Mouse (Mus musculus) liver, adult 2 months (tissue): ENCODE measurements around the gene Gm20708. TPM values are rescaled to one million over a fixed set of nuclear protein-coding genes. Genes with fewer than 3 reads are reported as not detected.
"Not testable (repeated sequence)": the region's sequence is repeated elsewhere in the genome, so short reads cannot be mapped to it uniquely, and the experiment has no call there.

ENCODE experiments used
- DNase-seq: peaks from one replicate; pipeline ENCODE4 v3.0.0-alpha.2; 2011; ENCODE audit warnings: low read depth, low spot score; ENCODE audit errors: extremely low read depth
- H3K27ac ChIP-seq: fragments of 200-500 bp; replicated peaks from 2 replicates; pipeline ENCODE4 v1.5.1; 2012; ENCODE audit warnings: low read depth, mild to moderate bottlenecking, control low read depth, inconsistent platforms, low read length; ENCODE audit not compliant: insufficient read depth
- H3K27me3 ChIP-seq: fragments of 200-500 bp; 2 replicates; pipeline ENCODE4 v1.6.1; 2012; ENCODE audit warnings: mild to moderate bottlenecking, moderate library complexity, low read length, inconsistent platforms; ENCODE audit not compliant: control insufficient read depth, insufficient read depth
- H3K36me3 ChIP-seq: fragments of 200-500 bp; 2 replicates; pipeline ENCODE4 v1.6.1; 2012; ENCODE audit warnings: low read length, inconsistent platforms; ENCODE audit not compliant: control insufficient read depth, insufficient read depth
- H3K4me1 ChIP-seq: fragments of 200-500 bp; 2 replicates; pipeline ENCODE4 v1.6.1; 2011; ENCODE audit warnings: low read length; ENCODE audit not compliant: control insufficient read depth, insufficient read depth
- H3K4me3 ChIP-seq: fragments of 200-500 bp; 2 replicates; pipeline ENCODE4 v1.5.1; 2011; ENCODE audit warnings: low read depth, mild to moderate bottlenecking, control low read depth, low read length, moderate library complexity; ENCODE audit not compliant: insufficient read depth
- H3K79me2 ChIP-seq: fragments of 200-500 bp; 2 replicates; pipeline ENCODE4 v1.6.1; 2012; ENCODE audit warnings: inconsistent platforms, mild to moderate bottlenecking, low read length, moderate library complexity; ENCODE audit not compliant: control insufficient read depth, insufficient read depth
- H3K9ac ChIP-seq: fragments of 200-500 bp; 2 replicates; pipeline ENCODE4 v1.6.1; 2012; ENCODE audit warnings: low read depth, mild to moderate bottlenecking, control low read depth, inconsistent platforms, low read length
- CTCF ChIP-seq: fragments of 200-500 bp; IDR thresholded peaks from 2 replicates; pipeline ENCODE4 v1.5.1; 2011; ENCODE audit warnings: low read depth, low read length, control low read depth
- POLR2A ChIP-seq: fragments of 200-500 bp; IDR thresholded peaks from 2 replicates; pipeline ENCODE4 v1.6.1; 2011; ENCODE audit warnings: low read length, control low read depth; ENCODE audit not compliant: insufficient read depth; ENCODE audit errors: extremely low read depth
- WGBS: fragments of 180-500 bp; shearing (Covaris S2); methylation state at CpG from one replicate; pipeline ENCODE4 v1.1.7; 2018; 5-methylcytosine and 5-hydroxymethylcytosine counted together
- polyA plus RNA-seq: library from polyadenylated mRNA; depleted of rRNA; stranded (reverse); fragments of >200 nt; gene quantifications from 2 replicates; pipeline ENCODE4 v1.2.3, GENCODE M21; 2012
- total RNA-seq: library from RNA; depleted of rRNA; stranded (reverse); fragments of >200 nt; gene quantifications from 2 replicates; pipeline ENCODE4 v1.2.3, GENCODE M21; 2014

The Gm20708 gene
- total and polyA plus RNA-seq, 2 experiments: 0.21 to 0.37 TPM

DNA sequence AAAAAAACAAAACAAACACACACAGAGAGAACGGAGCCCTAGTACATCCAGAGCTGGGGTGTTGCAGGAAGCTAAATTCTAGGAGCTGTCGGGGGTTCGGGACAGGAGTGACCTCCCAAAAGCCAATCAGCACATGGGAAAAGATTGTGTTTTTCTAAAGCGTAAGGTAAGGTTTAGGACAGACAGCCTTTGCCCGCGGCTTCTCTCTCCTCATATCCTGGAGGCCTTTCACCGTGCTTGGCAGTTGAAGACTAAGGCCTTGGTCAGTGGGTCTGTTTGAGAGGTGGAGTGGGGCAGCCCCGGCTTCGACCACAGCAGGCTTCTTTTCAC is 26.8 kb upstream of the Gm20708 start:
- no peak for DNase-seq
- WGBS: 67% methylated on average over 9 of the region's 9 CpGs
- no peaks in the 10 kb centered on the region for H3K27me3 ChIP-seq
- peaks cover 4% of the 10 kb centered on the region; the same call in 1 of the 2 replicates for H3K4me1 ChIP-seq
- H3K36me3 ChIP-seq: no peaks in the 10 kb centered on the region
- peak overlapping the region; percentile 50 for H3K4me3 ChIP-seq
- H3K27ac ChIP-seq: peak overlapping the region; percentile 30
- TF ChIP-seq POLR2A: no peak
- no peak for TF ChIP-seq CTCF
- no peaks in the 10 kb centered on the region for H3K79me2 ChIP-seq
- peak overlapping the region; percentile 40 for H3K9ac ChIP-seq

DNA sequence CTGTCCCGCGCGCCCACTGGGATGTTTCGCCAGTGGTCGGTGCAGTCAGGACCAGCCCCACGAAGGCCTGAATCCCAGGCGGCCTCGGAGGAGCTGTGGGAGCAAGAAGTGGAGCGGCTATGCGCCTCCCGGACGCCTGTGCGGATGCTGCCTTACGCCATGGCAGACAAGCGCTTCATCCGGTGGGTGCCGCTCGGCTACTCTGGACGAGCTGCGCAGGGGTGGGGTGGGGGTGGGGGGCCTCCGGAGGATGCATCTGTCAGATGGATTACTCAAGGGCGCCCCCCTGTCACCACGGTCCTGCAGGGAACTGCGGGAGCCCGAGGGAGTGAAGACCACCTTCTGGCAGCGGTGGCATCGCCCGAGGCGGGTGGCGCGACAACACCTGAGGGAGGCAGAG is 26.4 kb upstream of the Gm20708 start:
- TF ChIP-seq POLR2A (0 out of 2 replicates have a peak, but pooled peaks have one; percentile 9), CTCF (peak; percentile 48)
- H3K9ac ChIP-seq: peak overlapping the region; percentile 40

DNA sequence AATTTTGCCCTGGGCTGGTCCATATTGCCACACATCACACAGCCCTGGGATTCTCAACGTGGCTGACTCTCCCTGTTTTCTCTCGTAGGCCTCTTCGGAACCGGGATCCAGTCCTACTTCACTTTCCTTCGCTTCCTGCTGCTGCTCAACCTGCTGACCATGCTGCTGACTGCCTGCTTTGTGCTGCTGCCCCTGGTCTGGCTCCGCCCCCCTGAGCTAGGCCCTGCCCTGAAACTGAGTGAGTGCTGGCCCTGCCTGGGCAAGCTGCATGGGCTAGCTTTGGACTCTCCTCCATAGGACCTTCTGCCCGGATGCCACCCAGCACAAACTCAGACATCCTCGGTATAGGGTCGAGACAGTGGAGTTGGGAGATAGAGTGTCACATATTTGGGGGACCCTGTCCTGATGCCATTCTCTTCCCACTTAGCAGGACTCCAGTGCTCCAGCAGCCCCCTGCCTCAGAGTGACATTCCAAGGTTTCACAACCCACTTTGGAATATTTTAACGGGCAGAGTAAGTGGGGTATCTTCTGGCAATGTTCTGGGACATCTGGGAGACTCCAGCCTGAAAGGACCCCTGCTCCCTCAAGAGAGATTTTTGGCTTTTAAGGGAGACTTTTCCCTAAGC is 25.7 kb upstream of the Gm20708 start:
- Histone ChIP-seq H3K9ac (peak overlapping the region; percentile 38; the same call in 1 of the 2 replicates), H3K27ac (no peak overlapping the region), H3K4me3 (peak overlapping the region; percentile 45; the same call in 1 of the 2 replicates), H3K4me1 (peaks cover 4% of the 10 kb centered on the region; the same call in 1 of the 2 replicates), H3K36me3 (no peaks in the 10 kb centered on the region), H3K79me2 (no peaks in the 10 kb centered on the region), H3K27me3 (no peaks in the 10 kb centered on the region)
- TF ChIP-seq POLR2A: no peak
- no peak for TF ChIP-seq CTCF
- DNase-seq: peak; percentile 12
- WGBS: 46% methylated on average over 10 of the region's 10 CpGs

More for the DNA sequence above, 26.4 kb upstream of the Gm20708 start:
- Histone ChIP-seq H3K79me2 (no peaks in the 10 kb centered on the region), H3K4me1 (peaks cover 4% of the 10 kb centered on the region; the same call in 1 of the 2 replicates), H3K4me3 (peak overlapping the region; percentile 50), H3K27ac (peak overlapping the region; percentile 30), H3K27me3 (no peaks in the 10 kb centered on the region), H3K36me3 (no peaks in the 10 kb centered on the region)
- 17% methylated on average over 31 of the region's 31 CpGs for WGBS
- no peak for DNase-seq

- no peaks in the 10 kb centered on the region for H3K27me3 ChIP-seq
- H3K4me3 ChIP-seq: no peak overlapping the region
- WGBS: 22% methylated on average over 10 of the region's 10 CpGs
- no peaks in the 10 kb centered on the region for H3K36me3 ChIP-seq
- TF ChIP-seq POLR2A: no peak
- peak; percentile 79 for TF ChIP-seq CTCF
- DNase-seq: peak; percentile 42
- H3K9ac ChIP-seq: no peak overlapping the region
- no peak overlapping the region for H3K27ac ChIP-seq
- peaks cover 5% of the 10 kb centered on the region; the same call in 1 of the 2 replicates for H3K4me1 ChIP-seq
- no peaks in the 10 kb centered on the region for H3K79me2 ChIP-seq
Observed at GRCm38 (mm10) chr11:117786294-117786693, 23.2 kb upstream of the Gm20708 start.

GRCm38 (mm10) chr11:117788481-117788880 is 21.0 kb upstream of the Gm20708 start:
- 84% methylated on average over 7 of the region's 7 CpGs for WGBS
- not testable (repeated sequence) for DNase-seq, H3K79me2 ChIP-seq, H3K36me3 ChIP-seq, H3K4me1 ChIP-seq, H3K4me3 ChIP-seq, H3K27me3 ChIP-seq, H3K9ac ChIP-seq, H3K27ac ChIP-seq

- no peaks in the 10 kb centered on the region for H3K27me3 ChIP-seq
- H3K4me3 ChIP-seq: no peak overlapping the region
- peak; percentile 94 for TF ChIP-seq CTCF
- TF ChIP-seq POLR2A: no peak
- peaks cover 4% of the 10 kb centered on the region for H3K4me1 ChIP-seq
- H3K27ac ChIP-seq: no peak overlapping the region
- no peaks in the 10 kb centered on the region for H3K79me2 ChIP-seq
- WGBS: 8% methylated on average over 14 of the region's 14 CpGs
- no peak overlapping the region for H3K9ac ChIP-seq
- DNase-seq: peak; percentile 41
- no peaks in the 10 kb centered on the region for H3K36me3 ChIP-seq
Observed at GRCm38 (mm10) chr11:117790286-117790685, 19.2 kb upstream of the Gm20708 start.
